Comparison of ENCODE assay signal across 17 mouse cellular contexts in genomic region chr13:24630364-24630763, GRCm38 (mm10). TPM values are rescaled to one million over a fixed set of nuclear protein-coding genes. Genes with fewer than 3 reads are reported as not detected.
DNase-seq lines count a peak whose midpoint lies in the region; ATAC-seq and TF ChIP-seq lines count a peak whose summit lies in the region.
"Had no signal": no experiment of that assay in that cellular context is flagged by ENCODE, and none has a peak within 500 bp of the region (broad histone marks: within the 10 kb centered on the region; RNA-seq: fewer than 3 reads in every experiment).

No protein-coding gene starts in this region.

- no peak for TF ChIP-seq CTCF in midbrain, postnatal 0 days (IDR thresholded peaks at IDR 0.05)

- ATAC-seq in megakaryocyte, adult 5-6 weeks (ENCODE audit: poor library complexity, severe bottlenecking): no peak
- peak; percentile 48 for ATAC-seq in common myeloid progenitor, adult 5-6 weeks (replicated peaks; ENCODE audit: low read depth, poor library complexity, severe bottlenecking)
- ATAC-seq in megakaryocyte progenitor cell, adult 5-6 weeks (replicated peaks; ENCODE audit: poor library complexity): peak; percentile 45
- ATAC-seq in midbrain, postnatal 0 days (ENCODE audit: low FRiP score): no peak
- no peak for ATAC-seq in inflammation-experienced regulatory T-cells, adult 6 months
- ATAC-seq: intestine, embryonic 15.5 days had no signal

- no peak for DNase-seq in midbrain, postnatal 0 days (ENCODE audit: low spot score)
- DNase-seq in left cerebral cortex, postnatal 14 days (ENCODE audit: low spot score in 2 of 2): no peak
- DNase-seq in layer of hippocampus, postnatal 10 days (ENCODE audit: low spot score in 2 of 2): no peak
- DNase-seq: adrenal gland, postnatal 10 days; cerebellum, postnatal 25 days; heart, adult 2 months; layer of hippocampus, adult 9-11 months; lung, postnatal 14 days; thymus, adult 18-20 months had no signal

- H3K27me3 ChIP-seq in megakaryocyte, embryonic 14.5 days (replicated peaks): no peaks in the 10 kb centered on the region
- no peaks in the 10 kb centered on the region for H3K27me3 ChIP-seq in midbrain, postnatal 0 days (ENCODE audit: insufficient read depth, low read length)
- H3K27me3 ChIP-seq: intestine, embryonic 15.5 days had no signal

- H3K36me3 ChIP-seq in megakaryocyte, embryonic 14.5 days (replicated peaks; ENCODE audit: low read length): peaks cover 91% of the 10 kb centered on the region
- H3K36me3 ChIP-seq in midbrain, postnatal 0 days (ENCODE audit: insufficient read depth, low read length): no peaks in the 10 kb centered on the region
- H3K36me3 ChIP-seq: intestine, embryonic 15.5 days had no signal

- no peaks in the 10 kb centered on the region for H3K9me3 ChIP-seq in megakaryocyte, embryonic 14.5 days
- H3K9me3 ChIP-seq in midbrain, postnatal 0 days (ENCODE audit: low read length): no peaks in the 10 kb centered on the region
- H3K9me3 ChIP-seq: intestine, embryonic 15.5 days had no signal

- H3K27ac ChIP-seq in midbrain, postnatal 0 days (ENCODE audit: low read depth, low read length): peak overlapping the region; percentile 26; the same call in 1 of the 2 replicates
- H3K27ac ChIP-seq: heart, adult 2 months; intestine, embryonic 15.5 days; kidney, postnatal 0 days had no signal

- no peak overlapping the region for H3K9ac ChIP-seq in midbrain, postnatal 0 days (replicated peaks; ENCODE audit: low read length, poor library complexity, severe bottlenecking)
- H3K9ac ChIP-seq: intestine, embryonic 15.5 days had no signal

- intact Hi-C loops in left cerebral cortex, postnatal 14 days (cut with DNase I): no loop called here

- peaks cover 99% of the 10 kb centered on the region for H3K4me1 ChIP-seq in megakaryocyte, embryonic 14.5 days
- peaks cover 15% of the 10 kb centered on the region; the same call in 1 of the 2 replicates for H3K4me1 ChIP-seq in midbrain, postnatal 0 days (ENCODE audit: insufficient read depth, low read length)
- H3K4me1 ChIP-seq: intestine, embryonic 15.5 days had no signal

- WGBS in midbrain, postnatal 0 days: 32% methylated on average over 4 of the region's 4 CpGs

- H3K4me3 ChIP-seq in megakaryocyte, embryonic 14.5 days (replicated peaks): peak overlapping the region; percentile 64
- no peak overlapping the region for H3K4me3 ChIP-seq in midbrain, postnatal 0 days (ENCODE audit: low read depth, low read length)
- H3K4me3 ChIP-seq: heart, adult 2 months; intestine, embryonic 15.5 days; myocyte had no signal

- H3K4me2 ChIP-seq in midbrain, postnatal 0 days (ENCODE audit: low read depth, low read length, poor library complexity, severe bottlenecking): no peak overlapping the region
- H3K4me2 ChIP-seq: intestine, embryonic 15.5 days had no signal

RNA-seq across cellular contexts. Expression of gene Ripor2, which starts 48.4 kb away (rescaled TPM):
- 8.1 and 12.6 TPM in 2 replicates for polyA plus RNA-seq in megakaryocyte, embryonic 14.5 days (2012; ENCODE audit: insufficient read depth, low replicate concordance)
- 87.3 and 93.1 TPM in 2 replicates for total RNA-seq in megakaryocyte, adult 5-6 weeks (2015)
- 65.3 and 80.5 TPM in 2 replicates for total RNA-seq in megakaryocyte, adult 5-6 weeks (2017)
- 57.2 and 64.6 TPM in 2 replicates for total RNA-seq in common myeloid progenitor, adult 5-6 weeks (2017)
- 37.6 and 50.4 TPM in 2 replicates for total RNA-seq in megakaryocyte progenitor cell, adult 5-6 weeks (2015)
- 24.0 and 28.9 TPM in 2 replicates for total RNA-seq in megakaryocyte progenitor cell, adult 5-6 weeks (2017)
- total RNA-seq in midbrain, postnatal 0 days (2014; rRNA removed): 48.8 and 57.4 TPM in 2 replicates
- 17.7 and 19.6 TPM in 2 replicates for polyA plus RNA-seq in midbrain, postnatal 0 days (2015; fragmentation: Nextera tagmentation; extraction: Ambion mirVana)
- total RNA-seq in left cerebral cortex, postnatal 14 days (2021): 10 to 100 TPM; 74.2 to 75.5 TPM
- total RNA-seq in layer of hippocampus, postnatal 10 days (2021): 10 to 100 TPM; 70.4 to 73.3 TPM
- polyA plus RNA-seq in inflammation-experienced regulatory T-cells, adult 6 months (2017; shearing (Covaris generic)): 100 to 1,000 TPM; 199 to 236 (median 232) TPM

Comparison
In these comparisons a context has a peak if more than half of its experiments do, and no peak if none do; other contexts are left out.
1. ATAC-seq: peak in common myeloid progenitor, adult 5-6 weeks (single experiment) and megakaryocyte progenitor cell, adult 5-6 weeks (single experiment); none in megakaryocyte, adult 5-6 weeks (single experiment), midbrain, postnatal 0 days (single experiment) and inflammation-experienced regulatory T-cells, adult 6 months (single experiment).